Mouse (Mus musculus): ENCODE data around the gene Dtnb.

- no peak for TF ChIP-seq CTCF (IDR thresholded peaks at IDR 0.05; ENCODE audit: control insufficient read depth, insufficient read depth, insufficient read length)
- TF ChIP-seq USF1 (IDR thresholded peaks at IDR 0.05; ENCODE audit: low read depth) = no peak
- no peak for TF ChIP-seq MAX (IDR thresholded peaks at IDR 0.05)
- TF ChIP-seq MYOG (IDR thresholded peaks at IDR 0.05; ENCODE audit: control insufficient read depth, extremely low read depth, insufficient read length) = no peak
- TF ChIP-seq FOSL1 (IDR thresholded peaks at IDR 0.05; ENCODE audit: insufficient read depth, low read length, poor library complexity, severe bottlenecking) = no peak
These were observed 188.9 kb downstream of the Dtnb start for GRCm38 (mm10) chr12:3760876-3761590.

All from C2C12 (cell line).